Mouse (Mus musculus) adrenal gland, postnatal 36 days (tissue): ENCODE measurements around the gene Tbx2. TPM values are rescaled to one million over a fixed set of nuclear protein-coding genes. Genes with fewer than 3 reads are reported as not detected.

Source experiments
- DNase-seq, 2 experiments: peaks; one replicate each; pipeline ENCODE4 v3.0.0; 2021; ENCODE audit warnings: mixed read lengths in 1 of 2
- total RNA-seq, 2 experiments: library from RNA; stranded (reverse); gene quantifications; 2 replicates each; pipeline ENCODE4 v1.2.3; 2021

Tbx2 gene
- total RNA-seq, 2 experiments from 2014 or later = 22.3 to 29.0 TPM

- no peak for DNase-seq
Observed at GRCm38 (mm10) chr11:85825031-85825430, 7.3 kb upstream of the Tbx2 start.

- DNase-seq = no peak
Observed at GRCm38 (mm10) chr11:85825823-85826222, 6.5 kb upstream of the Tbx2 start.

- peak in 1 of 2 experiments; percentile 53 for DNase-seq
Observed at GRCm38 (mm10) chr11:85827342-85827741, 5.0 kb upstream of the Tbx2 start.

GRCm38 (mm10) chr11:85828691-85829519, 3.4 kb upstream of the Tbx2 start:
- DNase-seq = no peak

GRCm38 (mm10) chr11:85829520-85830440, 2.6 kb upstream of the Tbx2 start:
- peak in 1 of 2 experiments; percentile 47 for DNase-seq

GRCm38 (mm10) chr11:85830901-85831341, 1.4 kb upstream of the Tbx2 start:
- DNase-seq = no peak

- no peak for DNase-seq
Observed at GRCm38 (mm10) chr11:85831656-85832230, 608 bp upstream of the Tbx2 start.

- peak in 1 of 2 experiments; percentile 72 for DNase-seq
Observed at GRCm38 (mm10) chr11:85833081-85833521, 750 bp downstream of the Tbx2 start.

- DNase-seq = peak in 1 of 2 experiments; percentile 44
Observed at GRCm38 (mm10) chr11:85833761-85834385, 1.5 kb downstream of the Tbx2 start.

- peak in 1 of 2 experiments; percentile 38 for DNase-seq
Observed at GRCm38 (mm10) chr11:85834386-85834931, 2.1 kb downstream of the Tbx2 start.

GRCm38 (mm10) chr11:85835001-85835752, 2.8 kb downstream of the Tbx2 start:
- DNase-seq = no peak

GRCm38 (mm10) chr11:85835753-85836522, 3.6 kb downstream of the Tbx2 start:
- DNase-seq = peak in 1 of 2 experiments; percentile 26

- DNase-seq = peak in 1 of 2 experiments; percentile 68
Observed at GRCm38 (mm10) chr11:85836523-85837290, 4.4 kb downstream of the Tbx2 start.

GRCm38 (mm10) chr11:85837291-85837647, 4.9 kb downstream of the Tbx2 start:
- peak in 1 of 2 experiments; percentile 37 for DNase-seq

- peak in 1 of 2 experiments; percentile 45 for DNase-seq
Observed at GRCm38 (mm10) chr11:85837648-85838423, 5.5 kb downstream of the Tbx2 start.

GRCm38 (mm10) chr11:85838424-85839257, 6.3 kb downstream of the Tbx2 start:
- DNase-seq = peak in 1 of 2 experiments; percentile 27
